Mouse (Mus musculus): Measurements from ENCODE around the gene Dmrt1.

Dmrt1 gene

DNA sequence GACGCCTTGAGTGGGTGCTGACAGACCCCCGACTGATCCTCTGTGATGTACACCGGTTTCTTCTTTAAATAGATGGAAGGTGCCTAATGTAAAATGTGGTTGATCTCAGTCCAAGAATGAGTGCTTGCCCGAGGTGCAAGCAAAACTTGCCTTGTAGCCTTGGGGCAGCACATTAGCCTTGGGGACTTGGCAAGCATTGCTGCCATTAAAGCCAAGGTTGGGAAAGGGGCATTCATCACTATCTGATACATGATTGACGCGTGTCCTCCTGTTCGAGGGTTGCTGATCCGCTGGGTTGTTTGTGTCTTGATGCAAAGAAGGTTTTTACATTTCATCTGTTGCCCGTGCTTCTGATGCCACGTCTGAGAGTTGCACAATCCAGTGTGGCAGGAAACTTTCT lies 69.0 kb downstream of the Dmrt1 start:
- DNase-seq, result no peak

DNA sequence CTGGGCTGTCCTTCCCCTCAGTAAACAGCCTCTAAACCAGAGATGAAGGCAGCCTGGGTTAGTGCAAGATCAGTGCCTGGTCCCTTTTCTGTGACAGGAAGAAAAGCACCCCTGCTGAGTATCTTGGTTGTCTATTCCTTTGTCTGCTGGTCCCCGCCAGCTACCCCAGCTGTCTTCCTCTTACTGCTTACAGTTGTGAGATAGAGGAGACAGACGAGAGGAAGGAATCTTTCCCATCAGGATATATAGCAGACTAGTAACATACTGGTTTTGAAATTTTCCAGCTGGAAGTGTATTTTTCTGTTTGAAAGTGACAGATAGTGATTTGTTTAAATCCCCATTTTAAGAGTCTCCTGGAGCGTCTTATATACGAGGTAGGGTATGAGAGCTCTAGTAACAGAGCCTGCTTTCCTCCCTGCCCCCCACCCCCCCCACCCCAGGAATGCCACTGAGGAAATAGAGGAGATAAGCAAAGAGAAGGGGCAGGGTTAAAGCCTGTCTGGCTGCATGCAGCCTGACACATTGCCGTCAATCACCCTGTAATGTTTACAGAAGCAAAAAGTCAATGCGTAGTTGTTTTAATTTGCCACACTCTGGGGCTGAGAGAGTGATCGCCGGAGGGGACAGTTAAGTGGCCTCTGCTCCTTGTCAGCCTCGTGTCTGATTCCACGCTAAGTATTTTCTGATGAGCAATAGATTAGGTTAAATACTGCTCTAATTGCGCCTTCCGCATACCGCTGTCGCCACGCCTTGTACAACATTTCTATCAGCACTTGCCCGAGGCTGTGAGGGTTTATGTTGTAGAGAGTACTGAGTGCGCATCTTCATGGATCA lies 69.8 kb downstream of the Dmrt1 start:
- no peak for DNase-seq

DNA sequence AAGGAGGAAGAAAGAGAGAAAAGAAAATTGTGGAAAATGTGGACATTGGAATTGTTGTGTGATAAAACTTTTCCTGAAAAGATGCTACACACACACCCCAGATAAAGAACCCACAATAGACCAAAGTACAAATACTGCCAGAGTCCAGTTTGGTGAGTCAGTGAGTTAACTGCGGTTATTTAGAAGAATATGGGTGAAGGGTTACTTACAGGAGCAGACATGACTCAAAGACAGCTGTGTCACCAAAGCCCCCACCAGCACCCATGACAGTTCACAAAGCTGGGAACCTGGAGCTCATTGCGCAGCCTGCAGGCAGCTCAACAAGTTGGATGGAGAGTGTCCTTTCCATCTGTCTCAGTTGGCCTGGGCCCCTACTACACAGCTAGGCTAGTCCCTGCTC lies 72.9 kb downstream of the Dmrt1 start:
- DNase-seq, result no peak

DNA sequence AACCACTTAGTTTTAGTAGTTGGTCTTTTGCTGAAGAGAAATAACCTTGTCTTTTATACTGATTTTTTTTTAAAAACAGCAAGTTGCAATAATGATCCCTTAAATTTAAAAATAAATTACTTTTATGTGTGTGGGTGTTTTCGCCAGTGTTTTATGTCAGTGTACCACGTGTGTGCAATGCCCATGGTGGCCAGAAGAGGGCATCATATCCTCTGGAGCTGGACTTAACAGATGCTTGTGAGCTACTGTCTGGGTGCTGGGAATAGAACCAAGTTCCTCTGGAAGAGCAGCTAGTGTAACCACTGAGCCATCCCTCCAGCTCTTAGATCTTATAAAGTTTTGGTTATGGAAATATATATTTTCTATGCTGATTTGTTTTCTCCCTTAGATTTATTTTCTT lies 74.0 kb downstream of the Dmrt1 start:
- no peak for DNase-seq

DNA sequence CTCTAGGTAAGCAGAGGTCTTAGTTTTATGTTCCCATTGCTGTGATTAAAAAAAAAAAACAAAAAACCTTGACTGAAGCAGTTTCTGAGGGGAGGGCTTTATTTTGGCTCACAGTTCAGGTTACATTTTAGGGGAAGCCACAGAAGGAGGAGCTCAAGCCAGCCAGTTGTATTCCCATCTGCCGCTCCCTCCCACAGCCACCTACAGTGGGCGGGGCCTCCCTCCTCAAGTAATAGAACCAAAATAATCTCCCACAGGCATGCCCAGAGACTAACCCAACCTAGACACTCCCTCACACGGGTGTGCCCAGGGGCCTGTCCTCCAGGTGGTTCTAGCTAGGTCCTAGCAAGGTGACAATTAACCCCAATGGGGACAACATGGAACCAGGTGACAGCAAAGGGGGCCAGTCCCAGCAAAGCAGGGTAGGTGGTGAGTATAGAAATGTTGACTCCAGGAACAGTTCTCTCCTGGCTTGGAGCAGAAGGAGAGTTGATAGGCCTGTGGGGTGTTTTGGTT lies 92.4 kb downstream of the Dmrt1 start:
- DNase-seq, result no peak

DNA sequence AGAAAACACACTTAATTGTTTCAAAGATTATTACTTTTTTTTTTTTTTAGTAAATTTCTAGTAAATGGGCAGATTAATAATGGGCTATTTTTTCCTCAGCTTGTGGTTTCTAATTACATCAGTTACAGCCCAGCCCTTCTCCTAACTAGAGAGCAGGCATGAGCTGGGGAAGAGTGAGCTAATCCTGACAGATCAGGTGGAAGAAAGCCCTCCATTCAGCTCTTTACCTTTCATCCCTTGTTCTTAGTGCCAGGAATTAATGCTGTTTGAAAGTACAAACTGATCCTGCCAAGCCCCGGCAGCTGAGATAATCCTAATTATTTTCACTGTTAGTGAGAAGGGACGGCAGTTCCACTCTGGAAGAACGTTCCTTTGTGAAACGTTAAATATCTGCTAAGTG lies 93.2 kb downstream of the Dmrt1 start:
- DNase-seq, result no peak

DNA sequence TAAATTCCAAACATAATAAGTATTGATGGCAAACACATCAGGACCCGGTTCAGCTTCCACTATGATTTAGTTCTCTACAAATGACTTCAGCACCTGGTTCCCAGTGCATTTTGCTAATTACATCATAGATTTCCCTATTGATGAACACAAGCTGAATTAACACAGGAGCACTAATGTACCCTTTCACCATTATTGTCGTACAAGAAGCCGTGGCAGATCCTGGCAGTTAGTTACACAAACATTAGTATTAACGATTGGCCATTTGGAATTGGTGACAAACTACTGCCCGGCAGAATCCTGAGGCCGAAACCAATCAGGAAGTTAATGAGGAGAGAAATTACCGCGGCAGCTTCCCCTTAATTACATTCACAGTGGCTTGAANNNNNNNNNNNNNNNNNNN lies 96.5 kb downstream of the Dmrt1 start:
- no peak for DNase-seq

DNA sequence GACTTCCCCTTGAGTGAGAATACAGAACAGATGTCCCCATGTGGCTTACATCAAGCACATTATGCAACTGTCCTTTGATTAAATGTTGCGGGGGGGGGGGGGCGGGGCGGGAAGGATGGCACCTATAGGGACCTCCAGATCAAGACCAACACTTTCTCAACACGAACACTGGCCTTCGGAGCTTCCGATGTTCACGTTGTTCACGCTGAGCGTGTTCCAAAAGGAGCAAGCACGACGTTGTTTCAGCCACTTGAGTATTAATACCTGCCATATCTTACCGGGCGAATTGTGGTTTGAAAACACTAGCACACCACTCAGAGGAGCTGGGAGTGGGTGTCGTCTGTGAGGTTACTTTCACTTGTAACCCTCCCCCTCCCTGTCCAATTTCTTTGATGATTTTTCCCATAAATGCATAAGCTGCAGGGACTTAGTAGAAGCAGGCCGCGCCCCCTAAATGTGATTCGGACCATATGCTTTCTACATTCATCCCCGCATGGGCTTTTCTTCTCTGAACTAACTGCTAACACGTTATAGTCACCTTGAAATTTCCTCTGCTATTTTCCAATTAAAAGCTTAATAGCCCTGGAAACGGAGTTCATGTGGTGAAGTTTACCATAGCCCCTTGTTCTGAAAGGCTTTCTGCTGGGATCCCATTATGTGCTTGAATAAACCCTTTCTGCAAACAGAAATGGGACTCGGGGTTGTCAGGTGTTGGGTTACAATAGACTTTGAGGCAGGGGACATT lies 102.2 kb downstream of the Dmrt1 start:
- DNase-seq, result no peak

DNA sequence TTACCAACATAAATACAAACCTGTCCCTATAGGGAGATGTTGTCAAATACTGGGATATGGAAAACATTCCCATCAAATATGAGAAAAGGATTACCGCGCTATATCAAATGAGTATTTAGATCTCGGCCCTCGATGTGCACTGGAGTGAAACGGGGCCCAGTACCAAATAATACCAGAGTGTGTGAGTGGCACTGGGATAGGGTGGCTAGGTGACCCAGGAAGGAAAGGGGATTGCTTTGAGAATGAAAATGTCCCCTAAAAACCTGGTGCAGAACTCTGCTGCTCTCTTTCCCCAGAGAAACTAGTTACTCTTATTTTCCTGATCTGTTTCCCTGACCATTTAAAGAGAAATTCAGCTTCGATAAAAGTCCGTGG lies 102.8 kb downstream of the Dmrt1 start:
- DNase-seq, result no peak

DNA sequence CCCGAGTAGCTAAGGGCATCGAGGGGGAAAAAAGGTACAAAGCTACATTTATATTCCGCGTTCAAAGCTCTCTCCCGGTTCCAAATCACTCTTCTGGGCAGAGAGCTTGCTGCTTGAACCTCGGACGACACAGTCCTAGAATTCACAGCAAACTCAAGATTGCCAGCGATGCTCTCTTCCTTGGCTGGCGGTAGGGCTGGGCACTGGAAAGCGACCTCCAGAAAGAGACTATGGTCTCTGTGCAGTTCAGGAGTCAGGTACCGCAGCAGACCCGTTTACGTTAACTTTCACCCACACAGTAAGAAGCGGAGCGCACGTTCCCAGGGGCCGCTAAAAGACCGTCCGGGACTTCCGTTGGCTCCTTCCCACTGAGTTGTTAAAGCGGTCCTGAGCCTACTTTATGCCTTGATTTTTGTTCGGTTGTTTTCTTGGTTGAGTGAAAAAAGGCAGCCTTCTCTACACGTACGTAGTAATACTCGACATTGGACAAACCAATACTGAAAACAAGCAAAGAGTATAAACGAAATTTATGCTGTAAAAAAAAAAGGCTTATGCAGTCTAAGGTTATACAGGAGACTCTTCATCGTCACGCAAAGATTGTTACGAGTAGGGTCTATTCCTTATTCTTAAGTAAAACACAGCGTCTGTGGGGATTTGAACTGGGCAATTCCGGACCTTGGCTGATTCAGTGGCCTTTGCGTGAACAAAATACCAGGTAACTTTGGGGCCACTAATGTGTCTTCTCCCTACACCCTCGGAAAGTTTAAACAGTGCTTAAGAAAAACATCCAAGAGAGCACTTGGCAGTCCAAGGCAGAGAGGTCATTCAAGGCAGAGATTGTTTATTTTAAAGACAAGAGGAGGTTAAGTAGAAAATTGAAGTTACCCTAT lies 103.8 kb downstream of the Dmrt1 start:
- peak in 1 of 2 experiments; percentile 31 for DNase-seq

DNA sequence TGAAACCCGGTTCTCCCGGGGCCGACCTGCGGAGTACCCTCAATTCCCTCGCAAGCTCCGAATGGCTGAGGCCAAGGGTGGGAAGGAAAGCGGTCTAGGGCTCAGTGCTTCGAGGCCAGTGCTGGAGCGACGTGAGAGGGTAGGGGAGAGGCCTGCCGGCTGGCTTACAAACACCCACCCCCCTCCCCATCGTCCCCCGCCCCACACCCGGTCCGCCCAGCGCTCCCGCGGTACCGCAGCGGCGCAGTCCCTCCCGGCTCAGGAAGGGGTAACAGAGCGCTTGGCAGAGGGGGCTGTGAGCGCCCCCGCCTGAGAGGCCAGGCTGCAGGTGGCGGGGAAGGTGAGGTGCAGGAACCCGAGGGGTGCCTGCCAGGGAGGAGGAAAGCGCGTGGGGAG lies 104.6 kb downstream of the Dmrt1 start, which contains the start of gene Dmrt3:
Dmrt3 (plus strand) TSS at position 287 of the 396 bp plus-strand sequence.
- DNase-seq, result peak; percentile 14 to 26

DNA sequence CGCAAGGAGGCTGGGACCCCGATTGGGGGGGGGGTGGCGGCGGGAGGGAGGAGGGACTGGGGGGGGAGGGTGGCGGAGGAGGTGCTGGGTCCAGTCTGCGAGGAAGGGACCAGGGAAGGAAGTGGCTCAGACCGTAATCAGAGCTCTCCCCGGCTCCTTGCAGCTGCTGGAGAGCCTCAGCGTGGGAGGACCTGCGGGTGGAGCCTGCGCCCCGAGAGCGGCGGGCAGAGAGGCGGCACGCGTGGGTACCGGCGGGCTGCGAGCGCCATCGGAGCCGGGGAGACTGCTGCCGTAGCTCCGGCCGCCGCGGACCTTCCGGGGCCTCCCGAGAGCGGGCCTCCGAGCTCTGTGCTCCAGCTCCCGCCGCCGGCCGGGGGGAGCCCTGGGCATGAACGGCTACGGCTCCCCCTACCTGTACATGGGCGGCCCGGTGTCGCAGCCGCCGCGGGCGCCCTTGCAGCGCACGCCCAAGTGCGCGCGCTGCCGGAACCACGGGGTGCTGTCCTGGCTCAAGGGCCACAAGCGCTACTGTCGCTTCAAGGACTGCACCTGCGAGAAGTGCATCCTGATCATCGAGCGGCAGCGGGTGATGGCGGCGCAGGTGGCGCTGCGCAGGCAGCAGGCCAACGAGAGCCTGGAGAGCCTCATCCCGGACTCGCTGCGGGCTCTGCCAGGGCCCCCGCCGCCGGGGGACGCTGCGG lies 105.1 kb downstream of the Dmrt1 start:
- DNase-seq, result peak; percentile 45 to 50

DNA sequence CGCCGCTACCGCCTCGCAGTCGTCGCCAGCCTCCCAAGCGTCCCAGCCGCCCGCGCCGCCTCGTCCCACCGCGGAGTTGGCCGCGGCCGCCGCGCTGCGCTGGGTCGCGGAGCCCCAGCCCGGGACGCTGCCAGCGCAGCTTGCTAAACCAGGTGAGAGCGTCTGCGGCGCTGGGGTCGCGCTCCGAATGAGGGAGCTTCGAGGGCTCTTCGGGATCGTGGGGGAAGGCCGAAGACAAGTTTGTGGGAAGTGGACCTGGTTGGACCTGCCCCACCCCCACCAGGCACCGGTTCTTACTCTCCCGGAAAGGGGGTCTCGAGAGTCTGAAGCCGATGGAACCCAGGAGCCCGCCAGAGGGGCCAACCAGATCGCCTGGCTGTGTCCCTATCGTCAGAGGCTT lies 105.7 kb downstream of the Dmrt1 start:
- DNase-seq, result peak in 1 of 2 experiments; percentile 9

DNA sequence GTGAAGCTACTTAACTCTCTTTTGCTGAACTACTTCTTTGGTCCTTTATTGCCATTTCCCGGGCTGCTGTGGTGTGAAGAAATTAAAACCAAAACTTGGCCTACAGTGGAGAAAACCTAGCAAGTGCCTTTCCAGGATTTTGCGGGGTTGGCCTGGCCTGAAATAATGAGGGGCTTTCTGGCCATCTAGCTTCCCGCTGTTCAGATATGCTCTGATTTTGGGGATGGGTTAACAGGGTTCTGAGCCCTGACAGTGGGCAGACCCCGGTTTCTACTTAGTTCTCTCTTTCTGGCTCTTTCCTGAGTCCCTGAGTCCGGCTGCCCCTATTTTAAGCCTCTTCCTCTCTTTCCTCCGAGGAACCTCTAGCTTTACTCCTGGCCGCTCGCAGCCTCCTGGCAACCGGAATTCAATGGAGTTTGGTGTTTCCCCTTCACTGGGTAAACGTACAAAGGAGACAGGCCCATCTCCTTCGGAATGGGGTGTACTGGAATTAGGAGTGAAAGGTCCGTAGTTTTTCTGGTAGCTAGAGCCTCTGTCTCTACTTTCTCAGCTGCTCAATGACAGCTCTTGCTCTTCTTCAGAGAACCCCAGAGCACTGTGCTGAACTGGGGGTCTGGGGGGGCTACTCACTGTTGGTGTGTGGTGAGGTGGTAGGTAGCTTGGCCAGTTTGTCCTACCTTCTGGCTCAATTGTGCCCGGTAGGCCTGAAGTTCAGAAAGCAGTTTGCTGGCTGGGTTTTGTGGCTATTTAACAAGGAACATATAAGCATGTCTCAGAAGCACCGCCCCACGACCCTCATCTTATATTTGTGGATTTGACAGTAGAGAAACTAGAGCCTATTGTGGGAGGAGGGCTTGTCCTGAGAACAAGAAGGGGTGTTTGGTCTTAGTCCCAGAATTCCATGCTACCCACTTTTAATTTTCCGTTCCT lies 106.7 kb downstream of the Dmrt1 start:
- no peak for DNase-seq

DNA sequence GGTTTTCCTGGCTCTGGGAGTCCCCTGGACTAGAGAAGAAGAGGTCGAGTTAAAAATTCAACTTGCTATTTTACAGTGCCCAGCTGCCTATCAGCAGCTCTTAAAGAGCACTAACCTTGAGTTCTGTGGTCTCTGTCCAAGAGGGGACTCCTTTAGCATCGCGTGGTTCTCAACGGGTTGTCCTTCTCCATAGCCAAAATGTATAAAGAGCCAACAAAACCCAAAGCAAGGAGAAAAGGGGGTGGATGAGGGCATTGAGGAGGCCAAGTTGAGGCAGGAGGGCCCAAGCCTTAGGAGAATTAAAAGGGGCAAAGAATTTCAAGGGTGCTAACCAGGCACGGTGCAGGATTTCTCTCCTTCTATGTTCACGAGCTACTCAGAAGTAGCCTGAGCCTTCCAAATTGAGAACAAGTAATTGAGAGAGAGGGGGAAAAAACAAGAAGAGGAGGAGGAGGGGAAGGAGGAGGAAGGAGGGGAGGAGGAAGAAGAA lies 107.4 kb downstream of the Dmrt1 start:
- DNase-seq, result no peak

DNA sequence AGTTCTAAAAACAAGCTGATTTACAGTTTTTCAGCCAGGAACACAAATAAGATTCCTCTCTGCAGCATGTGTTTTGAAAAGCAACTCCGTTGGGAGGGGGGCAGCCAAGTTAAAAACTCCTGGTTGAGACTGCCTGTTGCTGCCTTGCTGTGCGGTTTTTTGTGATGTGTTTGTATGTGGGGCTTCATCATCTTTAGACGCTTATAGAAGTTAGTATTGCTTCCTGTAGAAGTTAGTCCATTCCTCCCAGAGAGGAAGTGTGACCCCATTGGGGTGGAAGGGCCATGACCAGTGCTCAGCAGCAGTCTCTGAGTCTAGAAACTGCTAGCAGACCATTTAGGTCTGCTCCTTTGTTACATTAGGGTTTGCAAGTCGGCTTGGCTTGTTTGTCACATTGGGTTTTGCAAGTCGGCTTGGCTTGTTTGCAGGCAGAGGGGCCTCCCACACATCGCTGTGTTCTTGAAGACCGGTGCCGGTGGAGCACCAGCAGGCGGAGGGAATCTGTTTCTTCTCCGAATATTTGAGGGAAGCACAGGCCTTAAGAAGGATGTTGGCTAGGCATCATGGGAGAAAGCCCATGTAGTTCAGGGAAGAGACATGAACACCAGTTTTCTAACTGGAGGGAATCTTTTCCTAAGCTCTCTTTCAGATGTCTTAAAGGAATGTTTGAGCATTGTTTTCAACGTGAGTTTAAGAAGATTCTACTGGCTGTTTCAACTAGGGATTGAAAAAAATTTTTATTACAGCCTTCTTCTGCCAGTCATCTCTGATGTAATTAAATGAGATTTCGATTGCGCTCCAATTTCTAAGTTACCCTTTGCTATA lies 108.3 kb downstream of the Dmrt1 start:
- DNase-seq, result no peak

DNA sequence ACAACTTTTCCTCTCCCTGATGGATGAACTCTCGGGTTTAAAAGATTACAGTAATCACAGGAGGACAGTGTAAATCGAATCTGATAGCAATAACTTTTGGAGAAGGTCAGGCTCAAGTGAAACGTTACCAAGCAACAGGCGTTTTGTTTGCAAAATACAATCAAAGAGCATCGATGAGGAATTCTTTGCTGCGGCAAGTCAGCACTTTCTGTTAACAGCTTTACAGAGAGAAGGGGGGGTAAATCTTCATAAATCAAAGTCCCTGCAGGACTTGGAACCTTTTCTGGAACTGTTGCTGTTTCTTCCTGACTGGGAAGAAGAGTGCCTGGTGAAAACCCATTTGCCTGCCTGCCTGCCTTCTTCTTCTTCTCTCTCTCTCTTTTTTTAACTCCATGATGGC lies 110.5 kb downstream of the Dmrt1 start:
- no peak for DNase-seq

DNA sequence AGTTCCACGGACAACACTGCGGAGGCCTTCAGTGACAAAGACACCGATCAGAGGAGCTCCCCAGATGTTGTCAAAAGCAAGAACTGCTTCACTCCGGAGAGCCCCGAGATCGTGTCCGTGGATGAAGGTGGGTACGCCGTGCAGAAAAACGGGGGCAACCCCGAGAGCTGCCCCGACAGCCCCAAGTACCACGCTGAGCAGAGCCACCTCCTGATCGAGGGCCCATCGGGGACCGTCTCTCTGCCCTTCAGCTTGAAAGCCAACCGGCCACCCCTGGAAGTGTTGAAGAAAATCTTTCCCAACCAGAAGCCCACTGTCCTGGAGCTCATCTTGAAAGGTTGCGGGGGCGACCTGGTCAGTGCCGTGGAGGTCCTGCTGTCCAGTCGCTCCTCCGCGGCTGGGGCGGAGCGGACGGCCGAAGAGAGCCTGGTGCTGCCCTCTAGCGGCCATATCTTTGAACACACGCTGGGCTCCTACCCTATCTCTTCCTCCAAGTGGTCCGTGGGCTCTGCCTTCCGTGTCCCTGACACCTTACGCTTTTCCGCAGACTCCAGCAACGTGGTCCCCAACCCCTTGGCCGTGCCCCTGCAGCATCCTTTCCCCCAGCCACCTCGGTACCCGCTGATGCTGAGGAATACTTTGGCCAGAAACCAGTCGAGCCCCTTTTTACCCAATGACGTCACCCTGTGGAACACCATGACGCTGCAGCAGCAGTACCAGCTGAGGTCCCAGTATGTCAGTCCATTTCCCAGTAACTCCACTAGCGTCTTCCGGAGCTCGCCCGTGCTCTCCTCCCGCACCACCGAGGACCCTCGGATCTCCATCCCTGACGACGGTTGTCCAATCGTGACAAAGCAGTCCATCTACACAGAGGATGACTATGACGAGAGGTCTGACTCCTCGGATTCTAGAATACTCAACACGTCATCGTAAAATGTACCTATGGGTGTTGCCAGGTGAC lies 117.2 kb downstream of the Dmrt1 start:
- DNase-seq, result peak; percentile 63 to 77

DNA sequence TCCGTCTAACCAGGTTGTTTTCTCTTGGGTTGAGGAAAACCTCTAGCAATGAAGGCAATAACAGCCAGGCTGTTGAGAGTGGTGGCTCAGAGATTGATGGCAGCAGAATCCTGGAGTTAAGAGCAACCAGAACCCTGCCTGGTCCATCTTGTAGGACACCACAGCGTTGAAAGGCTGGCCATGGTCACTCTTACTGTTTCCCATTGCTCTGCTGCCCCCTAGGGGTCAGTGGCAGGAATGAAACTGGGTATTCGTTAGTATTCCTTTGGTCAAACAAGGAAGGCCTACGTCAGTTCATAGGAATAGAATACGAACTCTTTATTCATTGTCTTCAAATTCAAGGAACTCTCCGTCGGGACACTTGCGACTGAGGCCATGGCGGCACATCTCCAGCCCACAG lies 123.1 kb downstream of the Dmrt1 start:
- DNase-seq, result peak; percentile 67 to 84
